Mouse (Mus musculus) common myeloid progenitor, adult 5-6 weeks (primary cell): ENCODE measurements at regions not wholly inside any gene's neighbourhood (a gene's known extent, or its start where the extent isn't known, plus 50 kb on each side); places are given as distances from the start of the nearest gene placed in this dataset.

ENCODE experiments used
- ATAC-seq: replicated peaks from 2 replicates; pipeline ENCODE4 v1.8.0; 2016; ENCODE audit warnings: low read depth, mild to moderate bottlenecking, moderate TSS enrichment, inconsistent platforms; ENCODE audit not compliant: poor library complexity, severe bottlenecking

DNA sequence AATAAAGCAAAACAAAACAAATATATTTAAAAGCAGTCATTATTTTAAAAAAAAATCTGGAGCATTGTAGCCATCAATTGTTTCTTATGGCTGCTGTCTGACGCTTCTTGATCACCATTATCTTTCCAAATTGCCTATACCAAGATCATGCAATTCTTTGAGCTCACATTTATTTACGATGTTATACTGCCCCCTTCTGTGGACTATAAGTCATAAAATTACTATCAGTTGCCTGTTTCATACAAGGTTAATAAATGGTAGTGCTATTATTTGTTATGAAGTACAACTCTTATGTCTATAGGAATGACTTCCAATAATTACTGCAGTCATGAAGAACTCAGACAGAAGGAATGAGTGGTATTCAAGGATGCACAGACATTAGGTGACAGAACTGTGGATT lies 57.3 kb upstream of the Eda2r start:
- ATAC-seq: no peak

DNA sequence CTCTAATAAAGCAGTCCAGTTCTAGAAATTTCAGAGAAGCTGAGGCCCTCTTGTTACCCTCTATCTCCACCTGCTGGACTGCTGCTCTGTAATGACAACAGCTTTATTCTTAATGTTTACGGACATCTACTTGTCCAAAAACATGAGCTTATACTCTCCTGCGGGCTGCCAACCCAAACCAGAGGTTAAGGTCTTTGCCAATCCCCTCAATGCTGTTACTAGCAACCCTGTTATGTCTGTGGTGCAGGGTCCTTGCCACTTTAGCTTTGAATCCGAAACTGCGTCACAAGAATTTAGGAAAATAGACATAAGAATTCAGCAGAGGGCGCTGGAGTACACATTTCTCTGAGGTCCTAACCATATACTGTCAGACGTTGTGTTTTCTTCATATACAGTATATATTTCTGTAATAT lies 54.4 kb upstream of the Eda2r start:
- ATAC-seq: peak; percentile 97
